Mouse (Mus musculus) neural tube, embryonic 14.5 days (tissue): ENCODE results near the gene Gsg1. TPM values are rescaled to one million over a fixed set of nuclear protein-coding genes. Genes with fewer than 3 reads are reported as not detected.

Source experiments
- ATAC-seq: fragments of 200-750 bp; cut with Nextera tagmentation; 2 replicates; pipeline ENCODE4 v1.8.0; 2017; ENCODE audit warnings: low read depth, mild to moderate bottlenecking, moderate TSS enrichment, moderate library complexity
- H3K27ac ChIP-seq: fragments of 300-500 bp; sonication (generic); 2 replicates; pipeline ENCODE4 v1.5.1; 2014; ENCODE audit warnings: low read depth, mild to moderate bottlenecking, control low read depth, low read length, moderate library complexity, mixed read lengths
- H3K27me3 ChIP-seq: fragments of 300-500 bp; sonication (generic); 2 replicates; pipeline ENCODE4 v1.6.1; 2014; ENCODE audit warnings: low read length; ENCODE audit not compliant: control insufficient read depth, insufficient read depth
- H3K36me3 ChIP-seq: fragments of 300-500 bp; sonication (generic); 2 replicates; pipeline ENCODE4 v1.6.1; 2014; ENCODE audit warnings: low read length, mixed read lengths; ENCODE audit not compliant: control insufficient read depth, insufficient read depth
- H3K4me1 ChIP-seq: fragments of 300-500 bp; sonication (generic); 2 replicates; pipeline ENCODE4 v1.6.1; 2014; ENCODE audit warnings: low read length; ENCODE audit not compliant: control insufficient read depth, insufficient read depth
- H3K4me2 ChIP-seq: fragments of 300-500 bp; sonication (generic); 2 replicates; pipeline ENCODE4 v1.6.1; 2014; ENCODE audit warnings: mild to moderate bottlenecking, low read depth, low read length, control low read depth
- H3K4me3 ChIP-seq: fragments of 300-500 bp; sonication (generic); 2 replicates; pipeline ENCODE4 v1.5.1; 2014; ENCODE audit warnings: low read depth, low read length, control low read depth, mixed read lengths
- H3K9ac ChIP-seq: fragments of 300-500 bp; sonication (generic); replicated peaks from 2 replicates; pipeline ENCODE4 v1.6.1; 2014; ENCODE audit warnings: low read depth, mild to moderate bottlenecking, control low read depth, low read length, mixed read lengths
- H3K9me3 ChIP-seq: fragments of 300-500 bp; sonication (generic); 2 replicates; pipeline ENCODE4 v1.6.1; 2016; ENCODE audit warnings: low read length; ENCODE audit not compliant: control insufficient read depth
- WGBS: fragments of 180-500 bp; shearing (Covaris S2); extraction: QIAGEN DNeasy Blood & Tissue Kit; methylation state at CpG from one replicate; pipeline ENCODE4 v1.1.7; 2014; 5-methylcytosine and 5-hydroxymethylcytosine counted together
- polyA plus RNA-seq: library from polyadenylated mRNA; unstranded; fragments of >200 nt; fragmentation: Nextera tagmentation; extraction: Ambion mirVana; gene quantifications from 2 replicates; pipeline ENCODE4 v1.2.1, GENCODE M21; 2014

Gsg1 gene
- polyA plus RNA-seq, 1 experiment from 2014 or later, result 0.27 TPM

GRCm38 (mm10) chr6:135279856-135280255 lies 25.7 kb upstream of the Gsg1 start:
- 0 out of 2 replicates have a peak, but pooled peaks cover 6% of the 10 kb centered on the region for H3K4me1 ChIP-seq
- no peak overlapping the region for H3K9ac ChIP-seq
- no peaks in the 10 kb centered on the region for H3K36me3 ChIP-seq
- H3K9me3 ChIP-seq, result no peaks in the 10 kb centered on the region
- ATAC-seq, result 0 out of 2 replicates have a peak, but pooled peaks have one; percentile 46
- no peak overlapping the region for H3K4me3 ChIP-seq
- H3K27me3 ChIP-seq, result no peaks in the 10 kb centered on the region
- H3K4me2 ChIP-seq, result no peak overlapping the region
- H3K27ac ChIP-seq, result no peak overlapping the region
- 5% methylated on average over 10 of the region's 10 CpGs for WGBS

GRCm38 (mm10) chr6:135279286-135279685 lies 25.1 kb upstream of the Gsg1 start:
- Histone ChIP-seq H3K4me1 (0 out of 2 replicates have a peak, but pooled peaks cover 6% of the 10 kb centered on the region), H3K9me3 (no peaks in the 10 kb centered on the region), H3K27ac (no peak overlapping the region), H3K27me3 (no peaks in the 10 kb centered on the region), H3K9ac (no peak overlapping the region), H3K4me3 (no peak overlapping the region), H3K36me3 (no peaks in the 10 kb centered on the region), H3K4me2 (no peak overlapping the region)
- 39% methylated on average over 5 of the region's 5 CpGs for WGBS
- peak; percentile 74; the same call in 1 of the 2 replicates for ATAC-seq

- Histone ChIP-seq H3K27ac (no peak overlapping the region), H3K36me3 (no peaks in the 10 kb centered on the region), H3K9ac (no peak overlapping the region), H3K27me3 (no peaks in the 10 kb centered on the region), H3K9me3 (no peaks in the 10 kb centered on the region), H3K4me2 (no peak overlapping the region), H3K4me1 (0 out of 2 replicates have a peak, but pooled peaks cover 6% of the 10 kb centered on the region), H3K4me3 (no peak overlapping the region)
- ATAC-seq, result no peak
- 92% methylated on average over 6 of the region's 6 CpGs for WGBS
Measured at GRCm38 (mm10) chr6:135278302-135278701, 24.2 kb upstream of the Gsg1 start.

GRCm38 (mm10) chr6:135276474-135277295 lies 22.5 kb upstream of the Gsg1 start:
- Histone ChIP-seq H3K27ac (no peak overlapping the region), H3K9me3 (no peaks in the 10 kb centered on the region), H3K4me1 (0 out of 2 replicates have a peak, but pooled peaks cover 6% of the 10 kb centered on the region), H3K27me3 (no peaks in the 10 kb centered on the region), H3K9ac (no peak overlapping the region), H3K4me2 (no peak overlapping the region), H3K4me3 (no peak overlapping the region), H3K36me3 (no peaks in the 10 kb centered on the region)
- 74% methylated on average over 6 of the region's 6 CpGs for WGBS
- no peak for ATAC-seq

- H3K9ac ChIP-seq, result no peak overlapping the region
- no peak for ATAC-seq
- no peak overlapping the region for H3K27ac ChIP-seq
- H3K9me3 ChIP-seq, result no peaks in the 10 kb centered on the region
- 0 out of 2 replicates have a peak, but pooled peaks cover 6% of the 10 kb centered on the region for H3K4me1 ChIP-seq
- no peak overlapping the region for H3K4me3 ChIP-seq
- H3K27me3 ChIP-seq, result no peaks in the 10 kb centered on the region
- WGBS, result 68% methylated on average over 4 of the region's 4 CpGs
- H3K36me3 ChIP-seq, result no peaks in the 10 kb centered on the region
- H3K4me2 ChIP-seq, result no peak overlapping the region
Measured at GRCm38 (mm10) chr6:135275231-135275630, 21.1 kb upstream of the Gsg1 start.

- Histone ChIP-seq H3K4me2 (no peak overlapping the region), H3K36me3 (no peaks in the 10 kb centered on the region), H3K4me3 (no peak overlapping the region), H3K27ac (no peak overlapping the region), H3K4me1 (no peaks in the 10 kb centered on the region), H3K9ac (no peak overlapping the region), H3K27me3 (no peaks in the 10 kb centered on the region), H3K9me3 (no peaks in the 10 kb centered on the region)
- 94% methylated on average over 6 of the region's 6 CpGs for WGBS
- ATAC-seq, result no peak
Measured at GRCm38 (mm10) chr6:135273066-135273465, 18.9 kb upstream of the Gsg1 start.

GRCm38 (mm10) chr6:135271761-135272160 lies 17.6 kb upstream of the Gsg1 start:
- Histone ChIP-seq H3K4me3 (no peak overlapping the region), H3K4me1 (no peaks in the 10 kb centered on the region), H3K4me2 (no peak overlapping the region), H3K36me3 (no peaks in the 10 kb centered on the region), H3K9me3 (no peaks in the 10 kb centered on the region), H3K27me3 (no peaks in the 10 kb centered on the region), H3K27ac (no peak overlapping the region), H3K9ac (no peak overlapping the region)
- ATAC-seq, result no peak
- WGBS, result 46% methylated on average over 2 of the region's 2 CpGs

- ATAC-seq, result no peak
- H3K4me1 ChIP-seq, result no peaks in the 10 kb centered on the region
Measured at GRCm38 (mm10) chr6:135269626-135270025, 15.5 kb upstream of the Gsg1 start.

GRCm38 (mm10) chr6:135268392-135268791 lies 14.2 kb upstream of the Gsg1 start:
- Histone ChIP-seq H3K27ac (no peak overlapping the region), H3K9me3 (no peaks in the 10 kb centered on the region), H3K4me3 (no peak overlapping the region), H3K9ac (no peak overlapping the region), H3K4me1 (no peaks in the 10 kb centered on the region), H3K27me3 (no peaks in the 10 kb centered on the region), H3K36me3 (no peaks in the 10 kb centered on the region), H3K4me2 (no peak overlapping the region)
- ATAC-seq, result no peak

More at GRCm38 (mm10) chr6:135269626-135270025, 15.5 kb upstream of the Gsg1 start:
- no peak overlapping the region for H3K4me2 ChIP-seq
- H3K27ac ChIP-seq, result no peak overlapping the region
- H3K4me3 ChIP-seq, result no peak overlapping the region
- no peaks in the 10 kb centered on the region for H3K27me3 ChIP-seq
- H3K9me3 ChIP-seq, result no peaks in the 10 kb centered on the region
- 42% methylated on average over 6 of the region's 6 CpGs for WGBS
- H3K36me3 ChIP-seq, result no peaks in the 10 kb centered on the region
- no peak overlapping the region for H3K9ac ChIP-seq
